Mouse (Mus musculus) left cerebral cortex, postnatal 4 days (tissue): ENCODE measurements around the gene Nrg4. TPM values are rescaled to one million over a fixed set of nuclear protein-coding genes. Genes with fewer than 3 reads are reported as not detected.

Experiments
- DNase-seq: peaks from one replicate; pipeline ENCODE4 v3.0.0-alpha.2; 2022
- intact Hi-C: fragments of 180-260 bp; cut with DNase I; formaldehyde crosslinking; loops from one replicate; pipeline ENCODE4 v1.15.1; 2025
- total RNA-seq, 2 experiments: library from RNA; stranded (reverse); gene quantifications; 2 replicates each; pipeline ENCODE4 v1.2.3; 2021

Gene Nrg4
- total RNA-seq, 2 experiments from 2014 or later, result 0.54 to 0.82 TPM

DNA sequence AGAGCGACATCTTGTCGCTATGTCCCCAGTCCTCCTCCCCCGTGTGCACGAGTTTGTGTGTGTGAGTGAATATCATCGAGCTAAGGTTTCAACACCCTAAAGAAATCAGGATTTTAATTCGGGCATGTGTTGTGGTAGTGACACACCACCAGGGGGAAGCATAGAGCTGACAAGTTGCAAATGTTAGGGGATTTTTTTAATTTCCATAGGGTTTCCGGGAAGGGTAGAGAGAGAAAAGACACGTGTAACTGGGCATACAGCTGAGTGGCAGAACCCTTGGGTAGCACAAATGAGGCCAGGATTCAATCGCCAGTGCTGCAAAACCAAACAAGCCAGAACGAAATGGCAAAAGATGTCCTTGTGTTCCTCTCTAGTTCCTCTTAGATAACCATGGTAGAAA is 2.1 kb downstream of the Nrg4 start:
- DNase-seq, result peak; percentile 2
- intact Hi-C loops, result no loop called here

DNA sequence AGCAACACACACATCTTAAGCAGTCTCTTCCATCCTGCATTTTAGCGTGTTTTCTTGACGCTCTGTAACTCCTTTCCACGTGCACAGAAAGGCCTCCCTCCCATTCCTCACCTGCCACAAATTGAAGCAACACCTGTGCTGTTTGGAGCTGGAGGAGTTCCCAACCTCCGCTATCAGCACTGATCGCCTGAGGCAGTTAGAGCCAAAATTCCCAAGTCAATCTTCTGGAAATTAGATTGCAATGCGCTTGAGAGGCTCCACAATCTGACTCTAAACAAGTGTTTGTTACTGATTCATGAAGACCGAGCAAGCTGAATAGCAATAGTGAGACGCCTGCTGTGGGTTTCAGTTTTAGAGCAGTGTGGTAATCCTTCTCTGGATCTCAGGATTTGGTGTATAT is 2.6 kb downstream of the Nrg4 start:
- DNase-seq, result no peak
- intact Hi-C loops, result no loop called here

DNA sequence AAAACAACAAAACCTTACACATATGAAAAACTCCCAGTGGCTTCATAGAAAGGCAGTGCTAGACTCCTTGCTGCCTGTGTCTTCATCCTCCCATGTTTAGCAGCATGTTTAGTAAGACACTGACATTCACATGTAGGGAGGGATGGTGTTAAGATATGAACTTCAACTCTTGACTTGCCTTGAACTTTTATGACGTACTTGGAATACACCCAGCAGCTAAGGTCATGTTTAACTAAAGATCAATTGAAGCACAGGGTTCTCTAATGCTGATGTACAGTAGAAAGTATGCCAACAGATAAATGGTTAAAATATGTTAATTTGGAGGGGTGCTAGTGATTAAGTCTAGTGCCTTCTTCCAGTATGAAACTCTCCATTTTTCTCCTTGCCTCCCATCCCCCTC is 4.0 kb downstream of the Nrg4 start:
- intact Hi-C loops, result no loop called here
- no peak for DNase-seq

DNA sequence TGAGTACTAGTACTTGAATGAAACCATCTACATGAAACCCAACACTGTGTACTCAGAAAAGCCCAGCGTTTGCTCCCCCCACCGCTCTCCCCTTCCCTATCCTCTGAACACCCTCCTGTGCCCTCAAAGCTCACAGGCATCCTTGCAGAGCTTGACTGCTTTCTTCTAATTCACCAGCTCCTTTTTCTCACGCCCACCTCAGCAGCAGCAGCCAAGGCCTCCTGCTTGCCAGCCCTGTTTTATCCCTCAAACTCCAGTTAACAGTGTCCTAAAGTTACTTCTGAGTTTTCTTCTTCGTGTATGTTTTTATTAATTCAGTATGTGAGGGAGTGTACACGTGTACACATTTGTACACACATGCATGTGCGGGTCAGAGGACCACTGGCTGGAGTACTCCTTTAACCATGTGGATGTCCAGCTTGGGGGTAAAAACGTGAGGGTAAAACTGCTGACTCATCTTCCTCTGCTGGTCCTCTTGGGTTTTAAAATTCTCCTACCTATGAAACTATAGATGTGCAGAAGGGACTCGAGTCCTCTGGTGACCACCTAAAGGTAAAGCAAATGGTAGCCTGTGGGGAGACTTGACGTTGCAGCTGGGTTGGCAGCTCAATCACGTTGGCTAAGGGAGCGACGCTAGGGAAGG is 12.9 kb downstream of the Nrg4 start:
- no peak for DNase-seq
- intact Hi-C loops, result loop anchor here (5.0 to 10.0 kb wide), 3 partner anchors 81 to 289 kb away; partner anchors contain the start of gene Chrna3

DNA sequence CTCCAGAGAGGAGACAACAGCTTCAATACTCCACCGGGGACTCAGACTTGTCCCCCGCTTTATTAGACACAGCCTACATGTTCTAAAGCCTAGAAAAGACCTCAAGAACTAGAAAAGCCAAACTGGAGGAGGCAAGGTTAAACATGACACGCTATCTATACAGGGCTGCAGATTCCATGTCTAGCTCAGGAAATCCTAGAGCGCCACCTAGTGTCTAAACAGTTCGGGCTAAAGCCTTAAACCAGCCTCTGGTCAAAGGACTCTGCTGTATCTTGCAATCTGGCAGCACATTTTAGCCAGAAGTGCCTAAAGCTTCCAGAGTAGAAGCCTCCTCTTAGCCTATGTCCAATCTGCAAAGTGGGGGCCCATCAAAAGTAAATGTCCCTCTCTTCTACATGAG is 15.1 kb downstream of the Nrg4 start:
- DNase-seq, result peak; percentile 69
- intact Hi-C loops, result loop anchor here (5.0 to 10.0 kb wide), 3 partner anchors 79 to 287 kb away; partner anchors contain the start of gene Chrna3

DNA sequence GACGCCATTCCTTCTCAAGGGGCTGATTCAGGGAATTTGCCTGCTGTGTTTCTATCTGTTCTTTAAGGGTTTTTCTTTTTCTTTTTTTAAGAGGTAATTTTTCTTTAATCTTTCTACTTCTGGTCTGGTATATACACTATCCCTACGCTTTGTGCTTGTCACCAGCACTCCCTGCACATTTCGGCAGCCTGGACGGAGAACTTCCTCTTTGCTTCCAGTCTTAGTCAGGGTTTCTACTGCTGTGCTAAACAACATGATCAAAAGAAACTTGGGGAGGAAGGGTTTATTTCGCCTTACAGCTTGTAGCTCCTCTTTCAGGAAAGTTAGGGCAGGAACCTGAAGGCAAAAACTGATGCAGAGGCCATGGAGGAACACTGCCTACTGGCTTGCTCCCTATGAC is 18.2 kb downstream of the Nrg4 start:
- intact Hi-C loops, result no loop called here
- no peak for DNase-seq

DNA sequence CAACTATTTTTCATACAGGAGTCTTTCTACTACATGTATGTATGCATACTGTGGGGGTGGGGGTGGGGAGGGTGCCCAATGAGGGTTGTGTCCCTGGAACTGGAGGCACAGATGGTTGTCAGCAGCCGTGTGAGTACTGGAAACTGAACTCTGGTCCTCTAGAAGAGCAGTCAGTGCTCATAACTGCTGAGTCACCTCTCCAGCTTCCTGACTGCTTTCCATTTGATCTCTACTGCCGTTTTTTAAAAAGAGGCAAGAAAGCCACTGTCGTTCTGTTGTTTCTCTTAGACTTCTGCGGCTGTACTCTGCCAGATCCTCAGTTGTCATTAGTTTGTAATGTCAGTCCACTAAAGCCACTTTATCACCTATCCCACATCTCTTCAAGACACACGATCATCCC is 19.1 kb downstream of the Nrg4 start:
- intact Hi-C loops, result no loop called here
- no peak for DNase-seq

DNA sequence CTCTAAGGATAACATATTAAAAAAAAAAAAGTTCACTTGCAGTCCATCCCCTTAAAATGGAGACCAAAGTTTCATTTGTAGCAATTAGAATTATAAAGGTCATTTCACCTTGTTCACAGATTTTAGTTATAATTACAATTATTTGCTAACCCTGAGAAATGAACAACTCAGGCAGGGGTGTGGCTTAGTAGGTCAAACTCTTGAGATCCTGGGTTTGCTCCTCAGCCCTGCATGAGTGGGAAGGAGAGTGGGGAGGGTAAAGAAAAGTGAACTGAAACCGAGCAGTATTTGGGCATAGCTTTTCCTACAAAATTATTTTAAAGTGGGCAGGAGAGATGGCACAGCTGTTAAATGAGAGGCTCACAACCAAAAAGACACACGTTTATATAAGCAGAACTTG is 19.6 kb downstream of the Nrg4 start:
- intact Hi-C loops, result no loop called here
- no peak for DNase-seq

DNA sequence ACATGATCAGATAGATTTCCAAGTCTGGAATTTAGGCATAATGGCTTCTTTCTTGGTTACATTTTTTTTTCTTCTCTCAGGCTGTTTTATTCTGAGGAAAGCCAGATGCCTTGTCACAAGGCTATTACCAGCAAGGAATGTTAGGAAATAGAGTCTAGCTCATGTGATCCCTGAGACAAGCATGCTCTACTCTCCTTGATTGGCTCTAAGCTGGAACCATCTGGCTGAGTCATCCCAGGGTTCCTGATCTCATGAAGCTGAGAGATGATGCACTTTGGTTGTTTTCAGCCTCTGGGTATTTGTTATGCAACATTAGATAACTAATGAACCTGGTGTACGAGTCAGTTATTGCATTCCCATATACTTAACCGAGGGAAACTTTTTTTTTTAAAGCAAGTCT is 30.4 kb downstream of the Nrg4 start:
- no peak for DNase-seq
- intact Hi-C loops, result no loop called here

DNA sequence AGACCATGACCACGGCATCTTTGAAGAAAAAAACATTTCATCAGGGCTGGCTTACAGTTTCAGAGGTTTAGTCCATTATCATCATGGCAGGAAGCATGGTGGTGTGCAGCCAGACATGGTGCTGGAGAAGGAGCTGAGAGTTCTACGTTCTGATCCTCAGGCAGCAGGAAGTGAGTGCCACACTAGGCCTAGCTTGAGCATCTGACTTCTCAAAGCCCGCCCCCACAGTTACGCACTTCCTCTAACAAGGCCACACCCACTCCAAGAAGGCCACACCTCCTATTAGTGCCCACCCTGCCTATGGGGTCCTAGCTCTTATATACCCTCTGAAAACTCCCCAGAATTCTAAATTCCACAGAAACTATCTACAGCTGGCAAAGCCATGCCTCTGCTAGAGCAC is 34.7 kb downstream of the Nrg4 start:
- no peak for DNase-seq
- intact Hi-C loops, result no loop called here

DNA sequence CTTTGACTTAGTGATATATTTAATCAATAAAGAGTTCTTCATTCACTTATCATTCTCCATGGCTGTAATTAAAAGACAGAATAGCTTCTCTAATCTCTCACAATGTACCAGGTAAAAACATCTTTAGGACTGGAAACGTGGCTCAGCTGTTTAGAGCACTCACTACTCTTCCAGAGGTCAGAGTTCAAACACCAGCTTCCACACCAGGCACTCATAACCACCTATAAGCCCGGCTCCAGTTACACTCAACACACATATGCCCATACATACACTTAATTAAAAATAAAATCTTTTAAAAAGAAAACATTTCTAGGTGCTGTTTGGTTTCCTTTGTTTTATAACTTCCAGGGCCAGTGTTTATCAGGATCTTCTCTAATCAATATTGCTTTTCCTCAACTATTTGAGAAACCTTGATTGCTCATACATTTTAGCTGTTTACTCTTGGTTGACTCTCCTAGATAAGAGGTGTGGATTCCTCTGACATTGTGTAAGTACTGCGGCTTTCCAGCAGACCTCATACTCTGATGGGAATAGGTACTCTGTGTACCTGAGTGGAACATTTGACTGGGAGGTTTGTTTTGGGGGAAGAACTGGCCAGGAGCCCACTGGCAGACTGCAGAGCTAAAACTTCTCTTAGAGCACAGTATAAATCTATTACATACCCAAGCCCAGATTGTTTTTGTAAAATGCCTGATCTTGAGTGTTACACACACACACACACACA is 37.0 kb downstream of the Nrg4 start:
- intact Hi-C loops, result no loop called here
- no peak for DNase-seq

DNA sequence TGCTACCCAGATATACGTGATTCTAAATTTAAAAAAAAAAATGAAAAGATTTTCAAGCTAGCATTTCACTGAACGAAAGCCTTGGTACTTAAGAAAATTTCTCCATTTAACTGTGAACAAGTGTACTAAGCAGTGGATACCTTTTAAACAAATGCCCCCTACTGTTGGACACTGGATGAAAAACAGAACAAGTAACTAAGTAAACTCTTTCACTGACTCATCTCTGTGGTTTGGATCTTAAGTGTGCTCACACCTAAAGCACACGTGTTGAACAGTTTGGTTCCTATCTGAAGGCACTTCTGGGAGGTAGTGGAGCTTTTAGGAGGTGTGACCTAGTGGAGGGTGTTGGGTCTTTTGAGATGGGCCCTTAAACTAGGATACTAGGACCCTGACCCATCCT is 41.4 kb downstream of the Nrg4 start:
- intact Hi-C loops, result no loop called here
- no peak for DNase-seq

DNA sequence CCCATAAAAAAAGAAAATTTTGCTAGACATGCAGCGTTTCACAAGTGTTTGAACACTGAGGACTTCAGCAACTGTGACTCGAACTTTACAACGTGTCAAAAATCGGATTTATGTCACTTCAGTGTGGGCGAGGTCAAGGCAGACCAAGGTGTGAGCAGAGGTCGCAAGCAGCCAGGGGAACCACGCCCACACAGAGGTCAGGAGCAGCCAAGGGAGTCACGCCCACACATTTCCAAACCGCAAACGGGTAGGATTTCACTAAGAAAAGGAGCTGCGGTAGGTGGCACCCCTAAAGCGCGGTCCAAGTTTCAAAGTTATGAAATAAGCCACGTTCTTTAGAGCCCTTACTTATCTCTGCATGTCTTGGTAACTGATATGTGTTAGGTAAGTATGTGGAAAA is 43.1 kb downstream of the Nrg4 start:
- DNase-seq, result no peak
- intact Hi-C loops, result no loop called here

DNA sequence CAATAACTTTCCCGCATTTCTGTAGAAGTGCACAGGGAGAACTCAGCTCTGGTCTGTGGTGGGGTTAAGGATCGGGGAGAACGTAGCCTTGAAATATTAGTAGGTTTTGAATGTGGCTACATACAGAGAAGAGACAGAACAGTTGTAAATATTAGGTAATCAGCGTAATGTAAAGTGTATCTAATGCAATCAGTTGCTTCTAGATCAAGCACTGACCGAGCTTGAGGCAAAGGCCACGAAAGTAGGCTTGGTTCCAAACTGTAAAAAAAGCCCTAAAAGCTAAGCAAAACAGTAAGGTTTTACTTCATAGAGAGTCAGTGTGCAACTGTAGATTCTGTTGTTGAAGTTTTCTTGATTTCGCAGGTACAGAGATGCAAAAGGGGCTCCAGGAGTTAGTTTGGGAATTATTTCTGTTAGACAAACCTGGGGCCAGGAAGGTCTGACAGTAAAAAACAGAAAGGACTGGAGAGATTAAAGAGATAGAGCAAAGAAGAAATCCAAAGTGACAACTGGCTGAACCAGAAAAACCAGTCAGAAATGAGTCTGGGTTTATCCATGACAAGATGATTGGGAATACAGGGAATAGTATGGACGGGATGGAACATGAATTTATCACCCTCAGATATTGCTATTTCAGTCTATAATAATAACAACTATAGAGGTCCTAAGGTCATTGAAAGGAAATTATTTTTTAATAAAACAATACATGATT is 47.4 kb downstream of the Nrg4 start:
- intact Hi-C loops, result no loop called here

DNA sequence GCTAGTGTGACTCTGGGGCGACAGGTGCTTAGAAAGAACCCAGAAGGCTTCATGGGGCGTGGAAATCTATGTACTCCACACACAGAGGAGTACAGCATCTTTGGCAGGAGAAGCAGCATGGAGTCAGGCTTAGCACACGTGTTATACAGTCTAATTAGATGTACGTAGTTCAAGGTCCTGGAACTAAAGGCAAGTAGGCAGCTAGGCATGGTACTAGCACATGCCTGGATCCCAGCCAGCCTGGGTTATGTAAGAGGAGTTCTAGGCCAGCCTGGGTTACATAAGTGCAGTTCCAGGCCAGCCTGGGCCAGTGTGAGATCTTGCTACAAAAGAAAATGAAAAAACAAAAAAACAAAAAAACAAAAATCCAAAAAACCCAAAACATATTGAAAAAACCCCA is 49.1 kb downstream of the Nrg4 start:
- DNase-seq, result no peak
- intact Hi-C loops, result no loop called here

More for the DNA sequence above, 47.4 kb downstream of the Nrg4 start:
- DNase-seq, result no peak

DNA sequence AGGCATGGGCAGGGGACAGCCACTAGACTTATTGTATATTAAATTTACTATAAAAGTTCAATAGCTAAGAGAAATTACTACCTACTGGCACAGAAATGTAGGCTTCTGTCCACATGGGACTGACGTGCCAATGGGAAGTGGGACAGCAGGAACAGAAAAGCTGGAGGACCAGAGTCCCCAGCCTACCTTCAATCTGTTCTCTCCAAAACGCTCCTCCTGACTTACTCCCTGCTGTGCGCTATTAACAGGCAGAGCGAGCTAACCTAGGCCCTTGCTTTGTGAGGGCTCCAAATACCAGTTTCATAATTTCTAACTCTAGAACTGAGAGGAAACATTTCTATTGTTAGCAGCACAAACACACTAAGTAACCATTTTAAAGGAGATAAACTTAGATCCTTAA is 52.7 kb downstream of the Nrg4 start:
- intact Hi-C loops, result no loop called here
- DNase-seq, result no peak

DNA sequence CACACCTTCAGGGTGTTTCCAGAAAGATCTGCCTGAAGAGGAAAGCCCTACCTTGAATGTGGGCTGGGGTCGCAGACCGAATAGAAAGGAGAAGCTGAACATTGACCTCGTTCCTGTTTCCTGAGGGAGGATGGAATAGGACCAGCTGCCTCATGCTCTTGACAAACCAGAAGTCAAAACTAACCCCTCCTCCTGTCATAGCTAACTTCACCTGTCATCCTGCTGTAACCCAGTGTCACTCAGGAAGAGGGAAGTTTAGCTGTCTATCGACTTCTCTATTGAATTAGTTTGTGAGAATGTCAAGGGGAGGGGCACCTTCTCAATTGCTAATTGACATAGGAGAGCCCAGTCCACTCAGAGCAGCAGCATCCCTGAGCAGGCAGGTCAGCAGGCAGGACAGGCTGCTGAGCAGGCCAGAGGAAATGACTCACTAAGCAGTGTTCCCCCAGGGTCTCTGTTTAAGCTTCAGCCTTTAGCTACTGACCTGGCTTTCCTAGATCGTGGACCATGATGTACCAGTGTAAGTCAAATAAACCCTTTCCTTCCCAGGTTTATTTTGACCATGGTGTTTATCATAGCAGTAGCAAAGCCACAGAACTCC is 54.6 kb downstream of the Nrg4 start:
- intact Hi-C loops, result no loop called here

DNA sequence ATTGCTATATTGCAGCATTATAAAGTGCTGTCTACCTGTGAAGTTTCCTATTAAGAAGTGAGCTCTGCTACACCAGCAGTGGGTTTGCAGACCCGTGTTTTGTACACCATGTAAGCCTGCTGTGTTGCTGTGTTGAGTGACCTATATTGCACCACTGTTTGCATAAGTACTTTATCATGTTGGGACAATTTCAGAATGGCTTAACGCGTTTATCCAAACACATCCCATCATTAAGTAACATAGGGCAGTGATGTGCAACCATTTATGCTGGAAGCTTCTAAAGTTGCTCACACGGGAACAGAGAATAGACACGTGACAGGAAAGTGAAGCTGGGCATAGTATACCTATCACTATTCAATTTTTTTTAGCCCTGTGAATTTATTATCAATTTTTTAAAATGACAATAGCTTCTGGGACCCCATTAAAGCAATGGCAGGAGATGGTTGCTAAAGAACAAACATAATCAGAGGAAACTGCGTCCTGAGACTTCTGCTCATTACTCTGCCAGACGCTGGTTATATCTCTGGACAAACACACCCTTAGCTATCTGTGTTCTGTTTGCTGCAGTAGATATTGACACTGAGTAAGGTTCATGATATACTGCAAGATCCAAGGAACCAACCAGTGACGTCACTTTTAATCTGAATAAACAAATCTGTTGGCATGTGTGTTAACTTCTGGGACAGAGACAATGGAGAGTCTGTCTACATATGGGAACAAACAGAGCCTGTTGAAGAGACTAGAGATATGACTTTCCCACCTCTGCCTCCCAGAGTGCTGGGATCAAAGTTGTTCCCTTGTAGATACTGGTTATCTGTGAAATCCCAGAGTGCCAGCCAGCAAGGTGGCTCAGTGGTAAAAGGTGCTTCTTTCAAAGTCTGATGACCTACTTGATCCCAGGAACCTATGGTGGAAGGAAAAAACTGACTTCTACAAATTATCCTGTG is 62.0 kb downstream of the Nrg4 start:
- intact Hi-C loops, result no loop called here
- DNase-seq, result no peak

More for the DNA sequence above, 54.6 kb downstream of the Nrg4 start:
- DNase-seq, result no peak

DNA sequence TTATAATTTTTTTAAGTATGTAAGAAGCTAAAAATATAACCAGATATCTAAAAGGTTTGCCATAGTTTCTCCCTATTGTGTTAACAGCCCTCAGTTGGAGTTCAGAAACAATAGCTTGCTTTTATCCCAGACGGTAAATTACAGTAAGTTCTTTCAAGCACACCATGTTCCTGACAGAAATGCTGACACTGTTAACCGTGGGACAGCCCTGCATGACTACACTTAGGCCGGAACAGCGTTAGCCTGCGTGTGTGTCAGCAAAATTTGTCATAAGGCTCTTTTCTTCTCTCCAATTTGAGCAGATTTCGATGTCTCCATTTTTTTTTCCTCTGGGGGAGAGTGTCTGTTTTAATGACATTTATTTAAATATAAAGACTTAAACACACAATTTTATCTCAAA is 66.9 kb downstream of the Nrg4 start:
- DNase-seq, result no peak
- intact Hi-C loops, result no loop called here

DNA sequence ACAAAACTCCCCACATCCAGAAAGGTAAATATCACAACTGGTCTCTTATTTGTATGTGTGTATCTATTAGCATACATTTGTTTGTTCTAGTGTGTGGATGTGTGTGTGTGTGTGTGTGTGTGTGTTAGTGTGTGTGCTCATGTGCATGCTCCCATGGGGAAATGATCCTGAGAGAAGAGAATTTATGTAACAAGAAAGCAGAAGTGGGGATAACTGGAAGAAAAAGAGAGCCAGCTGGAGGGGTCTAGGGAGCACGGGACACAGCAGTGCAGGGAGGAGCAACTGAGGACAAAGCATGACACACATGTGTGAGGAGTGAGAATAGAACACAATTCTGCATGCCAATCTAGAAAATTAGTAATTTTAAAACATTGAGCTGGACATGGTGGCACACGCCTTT is 69.5 kb downstream of the Nrg4 start:
- intact Hi-C loops, result no loop called here
- no peak for DNase-seq
